In the genomic region with DNA sequence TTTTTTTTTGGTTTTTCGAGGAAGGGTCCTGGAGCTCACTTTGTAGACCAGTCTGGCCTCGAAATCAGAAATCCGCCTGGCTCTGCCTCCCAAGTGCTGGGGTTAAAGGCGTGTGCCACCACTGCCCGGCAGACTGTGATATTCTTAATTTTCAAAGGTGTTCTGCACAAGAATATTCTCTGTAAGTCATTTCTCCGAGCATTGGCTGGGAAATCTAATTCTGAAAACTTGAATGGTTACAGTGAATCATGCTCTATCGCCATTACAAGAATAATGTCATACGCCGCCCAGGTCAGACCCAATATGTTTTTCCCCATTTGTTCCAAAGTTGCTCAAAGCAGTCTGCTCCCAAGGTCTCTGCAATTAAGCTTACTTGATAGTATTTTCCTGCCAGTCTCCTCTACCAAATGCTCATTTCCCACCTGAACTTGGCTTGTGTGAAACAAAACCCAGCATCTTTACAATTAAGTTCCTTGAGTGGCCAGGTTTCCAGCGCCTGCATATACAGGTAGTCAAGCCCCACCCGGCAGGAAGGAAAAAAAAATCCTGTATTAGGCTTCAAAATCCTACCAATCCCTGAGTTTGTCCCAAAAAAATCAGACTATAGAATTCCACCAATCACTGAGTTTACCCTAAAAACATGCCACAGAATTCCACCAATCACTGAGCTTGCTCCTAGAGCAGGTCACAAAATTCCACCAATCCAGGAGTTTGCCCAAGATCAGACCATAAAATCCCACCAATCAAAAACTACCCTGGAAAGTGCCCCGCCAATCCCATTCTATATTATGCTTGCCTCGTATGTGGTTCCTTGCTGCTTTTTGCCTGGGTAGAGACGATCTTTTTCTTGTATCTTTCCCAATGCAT, we compare ENCODE assay signal across 8 mouse cellular contexts. TPM values are rescaled to one million over a fixed set of nuclear protein-coding genes. Genes with fewer than 3 reads are reported as not detected.
DNase-seq lines count a peak whose midpoint lies in the region; ATAC-seq and TF ChIP-seq lines count a peak whose summit lies in the region.

A gene (minus strand): TSS at position 51 of the 867 bp plus-strand sequence.

- no peak for ATAC-seq in heart, embryonic 14.5 days (ENCODE audit: insufficient number of reproducible peaks, insufficient read depth, low FRiP score, low read depth)
- ATAC-seq in G1E (ENCODE audit: extremely low read depth, insufficient number of reproducible peaks, low FRiP score, poor library complexity, severe bottlenecking) = no peak
- ATAC-seq in embryonic facial prominence, embryonic 12.5 days (ENCODE audit: insufficient number of reproducible peaks, insufficient read depth, low FRiP score, low TSS enrichment) = no peak
- no peak for ATAC-seq in inflammation-experienced regulatory T-cells, adult 6 months

- H3K27me3 ChIP-seq in heart, embryonic 14.5 days (ENCODE audit: control insufficient read depth, insufficient read depth, low read length) = no peaks in the 10 kb centered on the region
- H3K27me3 ChIP-seq in G1E (ENCODE audit: insufficient read depth, low read length) = peaks cover under 1% of the 10 kb centered on the region; the same call in 1 of the 2 replicates
- H3K27me3 ChIP-seq in embryonic facial prominence, embryonic 12.5 days = no peaks in the 10 kb centered on the region
- no peaks in the 10 kb centered on the region for H3K27me3 ChIP-seq in megakaryocyte, embryonic 14.5 days (replicated peaks)

- peaks cover 21% of the 10 kb centered on the region for H3K36me3 ChIP-seq in heart, embryonic 14.5 days (ENCODE audit: control insufficient read depth, insufficient read depth, low read length)
- H3K36me3 ChIP-seq in G1E (replicated peaks) = peaks cover 26% of the 10 kb centered on the region
- 0 out of 2 replicates have a peak, but pooled peaks cover 3% of the 10 kb centered on the region for H3K36me3 ChIP-seq in embryonic facial prominence, embryonic 12.5 days
- H3K36me3 ChIP-seq in megakaryocyte, embryonic 14.5 days (replicated peaks; ENCODE audit: low read length) = peaks cover 25% of the 10 kb centered on the region

- peak within 1 kb of the TSS; percentile 58 to 87 for H3K4me3 ChIP-seq in heart, embryonic 14.5 days (ENCODE audit: control insufficient read depth in 1 of 2, insufficient read depth in 1 of 2, low read depth in 1 of 2, low read length in 2 of 2)
- peak within 1 kb of the TSS; percentile 99 for H3K4me3 ChIP-seq in G1E (ENCODE audit: low read depth, low read length)
- H3K4me3 ChIP-seq in embryonic facial prominence, embryonic 12.5 days = peak within 1 kb of the TSS; percentile 89
- peak within 1 kb of the TSS; percentile 100 for H3K4me3 ChIP-seq in megakaryocyte, embryonic 14.5 days (replicated peaks)

- peak within 1 kb of the TSS; percentile 89 for H3K4me2 ChIP-seq in heart, embryonic 14.5 days (ENCODE audit: low read length)
- peak within 1 kb of the TSS; percentile 87 for H3K4me2 ChIP-seq in embryonic facial prominence, embryonic 12.5 days (replicated peaks)

- no peaks in the 10 kb centered on the region for H3K9me3 ChIP-seq in heart, embryonic 14.5 days (ENCODE audit: control insufficient read depth, low read length)
- H3K9me3 ChIP-seq in G1E (replicated peaks) = peaks cover 3% of the 10 kb centered on the region; the same call in 1 of the 2 replicates
- H3K9me3 ChIP-seq in embryonic facial prominence, embryonic 12.5 days = no peaks in the 10 kb centered on the region
- no peaks in the 10 kb centered on the region for H3K9me3 ChIP-seq in megakaryocyte, embryonic 14.5 days

- H3K27ac ChIP-seq in heart, embryonic 14.5 days (replicated peaks in 1 of 2; ENCODE audit: control insufficient read depth in 1 of 2, insufficient read depth in 1 of 2, low read depth in 2 of 2, low read length in 2 of 2) = peak within 1 kb of the TSS; percentile 75 to 83; a peak in 3 of 4 replicates
- peak within 1 kb of the TSS; percentile 64 for H3K27ac ChIP-seq in embryonic facial prominence, embryonic 12.5 days

- no peak for DNase-seq in heart, adult 11 months
- no peak for DNase-seq in G1E (ENCODE audit: low spot score)
- DNase-seq in spleen, postnatal 4 days (ENCODE audit: low spot score in 2 of 2) = no peak
- DNase-seq in lung, adult 18-20 months = no peak

- H3K4me1 ChIP-seq in heart, embryonic 14.5 days (ENCODE audit: control insufficient read depth in 2 of 2, insufficient read depth in 2 of 2, low read length in 2 of 2) = peaks cover 2 to 13% of the 10 kb centered on the region in 2 experiments
- peaks cover 42% of the 10 kb centered on the region for H3K4me1 ChIP-seq in G1E (ENCODE audit: insufficient read depth, low read depth, low read length)
- H3K4me1 ChIP-seq in embryonic facial prominence, embryonic 12.5 days = peaks cover 5% of the 10 kb centered on the region
- peaks cover 34% of the 10 kb centered on the region for H3K4me1 ChIP-seq in megakaryocyte, embryonic 14.5 days

- H3K9ac ChIP-seq in heart, embryonic 14.5 days (ENCODE audit: low read length) = peak within 1 kb of the TSS; percentile 91
- H3K9ac ChIP-seq in embryonic facial prominence, embryonic 12.5 days = peak within 1 kb of the TSS; percentile 80

- TF ChIP-seq CTCF in G1E (IDR thresholded peaks at IDR 0.05; ENCODE audit: low read depth, low read length) = no peak

- WGBS in heart, embryonic 14.5 days = 71% methylated on average over 14 of the region's 14 CpGs
- 80% methylated on average over 14 of the region's 14 CpGs for WGBS in embryonic facial prominence, embryonic 12.5 days

RNA-seq across cellular contexts. Expression of the gene that starts here (rescaled TPM):
- polyA plus RNA-seq in heart, embryonic 14.5 days (2014; fragmentation: Nextera tagmentation; extraction: Ambion mirVana) = 19.5 and 20.9 TPM in 2 replicates
- total RNA-seq in G1E (2014; fragmentation: Nextera tagmentation) (32.2 and 34.4 TPM in 2 replicates), G1E (2017) (23.7 and 25.1 TPM in 2 replicates)
- 10.2 and 10.4 TPM in 2 replicates for polyA plus RNA-seq in G1E (2012)
- polyA plus RNA-seq in embryonic facial prominence, embryonic 12.5 days (2016; fragmentation: Nextera tagmentation; extraction: Ambion mirVana) = 30.9 and 33.6 TPM in 2 replicates
- polyA plus RNA-seq in inflammation-experienced regulatory T-cells, adult 6 months (2017; shearing (Covaris generic)) = 10 to 100 TPM; 13.6 to 35.6 (median 25.7) TPM
- 11.9 and 19.2 TPM in 2 replicates for polyA plus RNA-seq in megakaryocyte, embryonic 14.5 days (2012; ENCODE audit: insufficient read depth, low replicate concordance)
